ENCODE assay signal across 11 mouse cellular contexts in the genomic region with DNA sequence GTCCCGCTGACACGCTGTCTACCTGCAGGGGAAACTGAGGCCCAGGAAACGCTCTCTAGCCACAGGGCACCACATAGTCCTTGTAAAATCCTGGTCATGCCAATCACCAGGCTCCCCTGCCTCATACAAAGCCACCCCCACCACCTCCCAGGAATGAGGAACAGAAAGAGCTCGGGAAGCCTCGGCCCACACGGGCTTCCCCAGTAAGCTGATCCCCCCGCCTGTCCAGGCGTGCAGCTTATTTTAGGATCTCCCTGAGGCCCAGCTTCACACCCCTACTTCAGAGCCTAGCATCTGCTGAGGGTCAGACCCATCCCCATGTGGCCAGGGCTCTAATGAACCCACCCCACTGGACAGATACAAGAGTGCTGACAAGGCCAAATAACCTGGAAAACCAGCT. TPM values are rescaled to one million over a fixed set of nuclear protein-coding genes. Genes with fewer than 3 reads are reported as not detected.
DNase-seq lines count a peak whose midpoint lies in the region; ATAC-seq lines count a peak whose summit lies in the region.
"Had no signal": no experiment of that assay in that cellular context is flagged by ENCODE, and none has a peak within 500 bp of the region (broad histone marks: within the 10 kb centered on the region; RNA-seq: fewer than 3 reads in every experiment).

No protein-coding gene starts in this region.

- 0 out of 2 replicates have a peak, but pooled peaks cover 4% of the 10 kb centered on the region for H3K36me3 ChIP-seq in intestine, embryonic 14.5 days (ENCODE audit: control insufficient read depth, insufficient read depth, low read length)
- H3K36me3 ChIP-seq in intestine, embryonic 16.5 days (ENCODE audit: control insufficient read depth, insufficient read depth, low read length) = no peaks in the 10 kb centered on the region
- H3K36me3 ChIP-seq in embryonic facial prominence, embryonic 14.5 days (ENCODE audit: control insufficient read depth, insufficient read depth, low read length) = no peaks in the 10 kb centered on the region
- peaks cover 4% of the 10 kb centered on the region; the same call in 1 of the 2 replicates for H3K36me3 ChIP-seq in hindbrain, embryonic 12.5 days
- no peaks in the 10 kb centered on the region for H3K36me3 ChIP-seq in midbrain, embryonic 16.5 days (ENCODE audit: control insufficient read depth, insufficient read depth, low read length)

- no peaks in the 10 kb centered on the region; the same call in 1 of the 2 replicates for H3K27me3 ChIP-seq in intestine, embryonic 14.5 days (replicated peaks; ENCODE audit: control insufficient read depth, insufficient read depth, low read length)
- peaks cover 20% of the 10 kb centered on the region for H3K27me3 ChIP-seq in intestine, embryonic 16.5 days (replicated peaks; ENCODE audit: control insufficient read depth, insufficient read depth, low read length)
- 0 out of 2 replicates have a peak, but pooled peaks cover 9% of the 10 kb centered on the region for H3K27me3 ChIP-seq in embryonic facial prominence, embryonic 14.5 days (replicated peaks; ENCODE audit: control insufficient read depth, insufficient read depth, low read length)
- peaks cover 49% of the 10 kb centered on the region for H3K27me3 ChIP-seq in hindbrain, embryonic 12.5 days
- H3K27me3 ChIP-seq in midbrain, embryonic 16.5 days (ENCODE audit: control insufficient read depth, insufficient read depth, low read depth, low read length) = no peaks in the 10 kb centered on the region

- DNase-seq in intestine, embryonic 14.5 days (ENCODE audit: low spot score) = no peak
- no peak for DNase-seq in embryonic facial prominence, embryonic 14.5 days (ENCODE audit: low spot score)
- DNase-seq in cerebellum, adult 11-12 months = no peak
- no peak for DNase-seq in ovary, postnatal 36 days (ENCODE audit: low spot score)
- DNase-seq: cerebellum, postnatal 25 days; heart, postnatal 14 days; kidney, postnatal 4 days had no signal

- H3K9ac ChIP-seq in intestine, embryonic 14.5 days (ENCODE audit: low read length) = no peak overlapping the region
- H3K9ac ChIP-seq in intestine, embryonic 16.5 days (ENCODE audit: low read depth, low read length) = no peak overlapping the region
- 0 out of 2 replicates have a peak overlapping the region, but pooled peaks have one; percentile 37 for H3K9ac ChIP-seq in embryonic facial prominence, embryonic 14.5 days (ENCODE audit: low read depth, low read length)
- peak overlapping the region; percentile 41; the same call in 1 of the 2 replicates for H3K9ac ChIP-seq in hindbrain, embryonic 12.5 days
- no peak overlapping the region for H3K9ac ChIP-seq in midbrain, embryonic 16.5 days (ENCODE audit: low read depth, low read length)

- no peak overlapping the region for H3K4me3 ChIP-seq in intestine, embryonic 14.5 days (ENCODE audit: low read depth, low read length)
- H3K4me3 ChIP-seq in intestine, embryonic 16.5 days (ENCODE audit: low read length) = no peak overlapping the region
- H3K4me3 ChIP-seq in embryonic facial prominence, embryonic 14.5 days (ENCODE audit: low read depth, low read length) = no peak overlapping the region
- H3K4me3 ChIP-seq in hindbrain, embryonic 12.5 days = peak overlapping the region; percentile 57; the same call in 1 of the 2 replicates
- peak overlapping the region; percentile 83; the same call in 1 of the 2 replicates for H3K4me3 ChIP-seq in midbrain, embryonic 16.5 days (ENCODE audit: low read depth, low read length)

- no peak for ATAC-seq in intestine, embryonic 14.5 days (replicated peaks; ENCODE audit: low FRiP score, low TSS enrichment, low read depth)
- no peak for ATAC-seq in intestine, embryonic 16.5 days
- ATAC-seq in embryonic facial prominence, embryonic 14.5 days (ENCODE audit: low read depth) = no peak
- ATAC-seq in hindbrain, embryonic 12.5 days (ENCODE audit: low FRiP score) = no peak
- ATAC-seq in midbrain, embryonic 16.5 days = no peak

- WGBS in intestine, embryonic 14.5 days = 48% methylated on average over 8 of the region's 8 CpGs
- WGBS in intestine, embryonic 16.5 days = 50% methylated on average over 8 of the region's 8 CpGs
- 30% methylated on average over 8 of the region's 8 CpGs for WGBS in embryonic facial prominence, embryonic 14.5 days
- 57% methylated on average over 8 of the region's 8 CpGs for WGBS in hindbrain, embryonic 12.5 days
- WGBS in midbrain, embryonic 16.5 days = 47% methylated on average over 8 of the region's 8 CpGs

- H3K4me2 ChIP-seq in intestine, embryonic 14.5 days (ENCODE audit: low read length) = peak overlapping the region; percentile 92; the same call in 1 of the 2 replicates
- H3K4me2 ChIP-seq in intestine, embryonic 16.5 days (ENCODE audit: low read depth, low read length) = no peak overlapping the region
- peak overlapping the region; percentile 97; the same call in 1 of the 2 replicates for H3K4me2 ChIP-seq in embryonic facial prominence, embryonic 14.5 days (ENCODE audit: low read depth, low read length)
- H3K4me2 ChIP-seq in hindbrain, embryonic 12.5 days (replicated peaks) = peak overlapping the region; percentile 91
- H3K4me2 ChIP-seq in midbrain, embryonic 16.5 days (ENCODE audit: low read length) = peak overlapping the region; percentile 80

- H3K4me1 ChIP-seq in intestine, embryonic 14.5 days (replicated peaks; ENCODE audit: control insufficient read depth, insufficient read depth, low read length) = peaks cover 53% of the 10 kb centered on the region
- H3K4me1 ChIP-seq in intestine, embryonic 16.5 days (ENCODE audit: control insufficient read depth, insufficient read depth, low read length) = peaks cover 67% of the 10 kb centered on the region
- peaks cover 55% of the 10 kb centered on the region for H3K4me1 ChIP-seq in embryonic facial prominence, embryonic 14.5 days (ENCODE audit: control insufficient read depth, insufficient read depth, low read length)
- peaks cover 57% of the 10 kb centered on the region for H3K4me1 ChIP-seq in hindbrain, embryonic 12.5 days
- peaks cover 46% of the 10 kb centered on the region for H3K4me1 ChIP-seq in midbrain, embryonic 16.5 days (ENCODE audit: control insufficient read depth, insufficient read depth, low read length)

- no peaks in the 10 kb centered on the region for H3K9me3 ChIP-seq in intestine, embryonic 14.5 days (ENCODE audit: control insufficient read depth, low read length)
- no peaks in the 10 kb centered on the region for H3K9me3 ChIP-seq in intestine, embryonic 16.5 days (ENCODE audit: control insufficient read depth, low read length)
- no peaks in the 10 kb centered on the region for H3K9me3 ChIP-seq in embryonic facial prominence, embryonic 14.5 days (ENCODE audit: control insufficient read depth, low read length)
- H3K9me3 ChIP-seq in hindbrain, embryonic 12.5 days (replicated peaks) = no peaks in the 10 kb centered on the region
- no peaks in the 10 kb centered on the region for H3K9me3 ChIP-seq in midbrain, embryonic 16.5 days (replicated peaks; ENCODE audit: control insufficient read depth, low read length, poor library complexity, severe bottlenecking)

- no peak overlapping the region for H3K27ac ChIP-seq in intestine, embryonic 14.5 days (ENCODE audit: low read depth)
- H3K27ac ChIP-seq in intestine, embryonic 16.5 days (ENCODE audit: low read length) = no peak overlapping the region
- H3K27ac ChIP-seq in embryonic facial prominence, embryonic 14.5 days (replicated peaks; ENCODE audit: low read depth, low read length) = no peak overlapping the region
- no peak overlapping the region for H3K27ac ChIP-seq in hindbrain, embryonic 12.5 days
- H3K27ac ChIP-seq in midbrain, embryonic 16.5 days (ENCODE audit: low read length) = no peak overlapping the region

RNA-seq across cellular contexts. Expression of gene Cacna1h, which starts 3.0 kb away (rescaled TPM):
- 6.6 and 7.0 TPM in 2 replicates for polyA plus RNA-seq in intestine, embryonic 14.5 days (2014; fragmentation: Nextera tagmentation; extraction: Ambion mirVana)
- 2.2 and 3.0 TPM in 2 replicates for polyA plus RNA-seq in intestine, embryonic 16.5 days (2015; fragmentation: Nextera tagmentation; extraction: Ambion mirVana)
- polyA plus RNA-seq in embryonic facial prominence, embryonic 14.5 days (2014; fragmentation: Nextera tagmentation; extraction: Ambion mirVana) = 4.9 and 5.2 TPM in 2 replicates
- 12.5 and 12.7 TPM in 2 replicates for polyA plus RNA-seq in hindbrain, embryonic 12.5 days (2016; fragmentation: Nextera tagmentation; extraction: Ambion mirVana)
- polyA plus RNA-seq in midbrain, embryonic 16.5 days (2015; fragmentation: Nextera tagmentation; extraction: Ambion mirVana) = 10.0 and 11.5 TPM in 2 replicates

RNA-seq across cellular contexts. Expression of gene Tekt4, which starts 23.9 kb away (rescaled TPM):
- 0.35 TPM in 1 of 2 replicates, not detected in the other for polyA plus RNA-seq in intestine, embryonic 14.5 days (2014; fragmentation: Nextera tagmentation; extraction: Ambion mirVana)
- not detected in 2 replicates for polyA plus RNA-seq in intestine, embryonic 16.5 days (2015; fragmentation: Nextera tagmentation; extraction: Ambion mirVana)
- polyA plus RNA-seq in embryonic facial prominence, embryonic 14.5 days (2014; fragmentation: Nextera tagmentation; extraction: Ambion mirVana) = 0.22 and 3.0 TPM in 2 replicates
- 1.0 and 1.7 TPM in 2 replicates for polyA plus RNA-seq in hindbrain, embryonic 12.5 days (2016; fragmentation: Nextera tagmentation; extraction: Ambion mirVana)
- 1.5 TPM in 2 replicates for polyA plus RNA-seq in midbrain, embryonic 16.5 days (2015; fragmentation: Nextera tagmentation; extraction: Ambion mirVana)
- polyA plus RNA-seq: small intestine, adult 2 months had no signal

Comparison
In these comparisons a context has a peak if more than half of its experiments do, and no peak if none do; other contexts are left out.
1. H3K4me3 ChIP-seq: peak in hindbrain, embryonic 12.5 days (single experiment) and midbrain, embryonic 16.5 days (single experiment); none in intestine, embryonic 14.5 days (single experiment), intestine, embryonic 16.5 days (single experiment) and embryonic facial prominence, embryonic 14.5 days (single experiment).
2. H3K9ac ChIP-seq: peak in embryonic facial prominence, embryonic 14.5 days (single experiment) and hindbrain, embryonic 12.5 days (single experiment); none in intestine, embryonic 14.5 days (single experiment), intestine, embryonic 16.5 days (single experiment) and midbrain, embryonic 16.5 days (single experiment).